Mouse (Mus musculus) stomach, embryonic 15.5 days (tissue): Measurements from ENCODE around the gene Cyp17a1. TPM values are rescaled to one million over a fixed set of nuclear protein-coding genes. Genes with fewer than 3 reads are reported as not detected.
A peak's percentile ranks its signal among the peaks of the same experiment; 100 is the strongest.

Source experiments
- ATAC-seq: fragments of 200-750 bp; cut with Nextera tagmentation; 2 replicates; pipeline ENCODE4 v1.8.0; 2017; ENCODE audit warnings: low read depth, moderate number of reproducible peaks, moderate TSS enrichment; ENCODE audit not compliant: insufficient read depth, low FRiP score
- H3K27ac ChIP-seq: fragments of 300-500 bp; sonication (generic); 2 replicates; pipeline ENCODE4 v1.5.1; 2015; ENCODE audit warnings: mild to moderate bottlenecking, inconsistent platforms
- H3K27me3 ChIP-seq: fragments of 300-500 bp; sonication (generic); replicated peaks from 2 replicates; pipeline ENCODE4 v1.6.1; 2015; ENCODE audit warnings: inconsistent platforms
- H3K36me3 ChIP-seq: fragments of 300-500 bp; sonication (generic); 2 replicates; pipeline ENCODE4 v1.6.1; 2015; ENCODE audit warnings: inconsistent platforms
- H3K4me1 ChIP-seq: fragments of 300-500 bp; sonication (generic); 2 replicates; pipeline ENCODE4 v1.6.1; 2015; ENCODE audit warnings: inconsistent platforms
- H3K4me2 ChIP-seq: fragments of 300-500 bp; sonication (generic); 2 replicates; pipeline ENCODE4 v1.6.1; 2015; ENCODE audit warnings: mild to moderate bottlenecking, inconsistent platforms
- H3K4me3 ChIP-seq: fragments of 300-500 bp; sonication (generic); replicated peaks from 2 replicates; pipeline ENCODE4 v1.5.1; 2015; ENCODE audit warnings: inconsistent platforms
- H3K9ac ChIP-seq: fragments of 300-500 bp; sonication (generic); 2 replicates; pipeline ENCODE4 v1.6.1; 2015; ENCODE audit warnings: inconsistent platforms
- H3K9me3 ChIP-seq: fragments of 300-500 bp; sonication (generic); 2 replicates; pipeline ENCODE4 v1.6.1; 2016; ENCODE audit warnings: inconsistent platforms
- WGBS: fragments of 180-500 bp; shearing (Covaris S2); methylation state at CpG from one replicate; pipeline ENCODE4 v1.1.7; 2015; 5-methylcytosine and 5-hydroxymethylcytosine counted together
- polyA plus RNA-seq: library from polyadenylated mRNA; unstranded; fragments of >200 nt; fragmentation: Nextera tagmentation; extraction: Ambion mirVana; gene quantifications from 2 replicates; pipeline ENCODE4 v1.2.1, GENCODE M21; 2015

The Cyp17a1 gene
- polyA plus RNA-seq, 1 experiment from 2014 or later, result not detected

GRCm38 (mm10) chr19:46639496-46639895 lies 33.5 kb downstream of the Cyp17a1 start:
- Histone ChIP-seq H3K9me3 (no peaks in the 10 kb centered on the region), H3K4me1 (peaks cover 51% of the 10 kb centered on the region), H3K4me3 (no peak overlapping the region), H3K9ac (no peak overlapping the region), H3K27ac (no peak overlapping the region), H3K36me3 (no peaks in the 10 kb centered on the region; the same call in 1 of the 2 replicates), H3K4me2 (no peak overlapping the region), H3K27me3 (no peaks in the 10 kb centered on the region)
- no peak for ATAC-seq
- 75% methylated on average over 14 of the region's 14 CpGs for WGBS

DNA sequence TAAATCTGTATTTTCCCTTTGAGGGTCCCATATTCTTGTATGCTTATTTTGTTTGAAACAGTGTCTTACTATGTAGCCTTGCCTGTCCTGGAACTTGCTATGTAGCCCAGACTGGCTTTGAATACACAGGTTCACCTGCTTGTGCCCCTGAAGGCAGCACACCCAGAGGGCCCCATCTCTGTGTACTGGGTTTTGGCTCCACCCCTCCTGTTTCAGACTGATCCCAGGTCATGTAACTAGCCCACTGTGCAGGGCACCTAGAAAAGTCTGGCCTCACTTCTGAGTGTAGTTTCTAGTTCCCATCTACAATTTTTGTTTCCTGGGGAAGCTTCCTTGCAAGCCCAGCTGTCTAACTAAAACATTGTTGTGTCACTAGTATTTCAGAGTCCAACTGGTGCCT lies 33.9 kb downstream of the Cyp17a1 start:
- no peaks in the 10 kb centered on the region; the same call in 1 of the 2 replicates for H3K36me3 ChIP-seq
- H3K9me3 ChIP-seq, result no peaks in the 10 kb centered on the region
- no peak overlapping the region for H3K9ac ChIP-seq
- no peak overlapping the region for H3K27ac ChIP-seq
- H3K4me1 ChIP-seq, result peaks cover 46% of the 10 kb centered on the region
- no peaks in the 10 kb centered on the region for H3K27me3 ChIP-seq
- no peak overlapping the region for H3K4me2 ChIP-seq
- no peak overlapping the region for H3K4me3 ChIP-seq
- ATAC-seq, result no peak

DNA sequence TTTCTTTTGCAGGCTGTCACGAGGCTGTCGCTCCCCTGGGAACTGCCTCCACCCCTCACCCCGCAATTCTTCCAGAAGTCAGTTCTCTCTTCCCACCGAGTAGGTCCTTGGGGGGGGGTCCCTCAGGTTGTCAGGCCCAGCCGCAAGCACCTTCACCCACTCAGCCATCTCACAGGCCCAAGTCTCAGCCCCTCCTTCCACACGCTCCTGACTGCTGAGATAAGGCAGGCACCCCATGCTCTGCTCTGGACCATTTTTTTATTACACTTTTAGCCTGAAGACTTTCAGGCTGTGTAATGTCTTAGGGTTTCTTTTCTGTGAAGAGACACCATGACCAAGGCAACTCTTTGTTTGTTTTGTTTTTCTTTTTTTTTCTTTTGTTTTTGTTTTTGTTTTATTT lies 35.4 kb downstream of the Cyp17a1 start:
- no peak overlapping the region for H3K9ac ChIP-seq
- H3K4me2 ChIP-seq, result no peak overlapping the region
- H3K36me3 ChIP-seq, result no peaks in the 10 kb centered on the region; the same call in 1 of the 2 replicates
- peaks cover 32% of the 10 kb centered on the region for H3K4me1 ChIP-seq
- no peak overlapping the region for H3K27ac ChIP-seq
- no peak for ATAC-seq
- 73% methylated on average over 6 of the region's 6 CpGs for WGBS
- H3K9me3 ChIP-seq, result no peaks in the 10 kb centered on the region
- H3K4me3 ChIP-seq, result no peak overlapping the region
- no peaks in the 10 kb centered on the region for H3K27me3 ChIP-seq

- H3K27ac ChIP-seq, result no peak overlapping the region
Observed at GRCm38 (mm10) chr19:46635766-46636165, 37.2 kb downstream of the Cyp17a1 start.

DNA sequence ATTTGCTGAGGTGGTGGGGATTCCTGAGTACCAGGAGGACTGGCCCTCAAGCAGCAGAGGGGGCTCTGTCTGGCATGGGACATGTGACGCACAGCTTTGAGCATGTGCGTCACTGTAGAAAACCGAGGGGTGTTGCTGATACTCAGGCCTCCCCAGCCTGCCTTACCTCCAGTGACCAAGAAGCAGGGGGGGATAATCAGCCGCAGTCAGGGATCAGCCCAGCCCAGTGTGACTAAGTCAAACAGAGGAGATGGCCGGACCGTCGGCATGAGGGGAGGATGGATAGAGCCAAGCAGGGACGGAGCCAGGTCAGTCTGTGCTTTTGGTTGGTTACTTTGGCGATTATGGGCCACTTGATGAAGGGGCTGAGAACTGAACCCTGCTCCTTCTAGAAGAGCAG lies 41.3 kb downstream of the Cyp17a1 start:
- ATAC-seq, result no peak
- WGBS, result 76% methylated on average over 9 of the region's 9 CpGs

More at GRCm38 (mm10) chr19:46635766-46636165, 37.2 kb downstream of the Cyp17a1 start:
- 0 out of 2 replicates have a peak, but pooled peaks have one; percentile 9 for ATAC-seq
- 46% methylated on average over 9 of the region's 9 CpGs for WGBS
- H3K4me2 ChIP-seq, result no peak overlapping the region
- no peaks in the 10 kb centered on the region; the same call in 1 of the 2 replicates for H3K36me3 ChIP-seq
- peaks cover 13% of the 10 kb centered on the region for H3K4me1 ChIP-seq
- no peaks in the 10 kb centered on the region for H3K9me3 ChIP-seq
- no peaks in the 10 kb centered on the region for H3K27me3 ChIP-seq
- H3K4me3 ChIP-seq, result no peak overlapping the region
- H3K9ac ChIP-seq, result no peak overlapping the region

GRCm38 (mm10) chr19:46629807-46630206 lies 43.2 kb downstream of the Cyp17a1 start:
- no peak for ATAC-seq
- Histone ChIP-seq H3K36me3 (no peaks in the 10 kb centered on the region), H3K4me2 (no peak overlapping the region), H3K9me3 (no peaks in the 10 kb centered on the region), H3K27ac (peak overlapping the region; percentile 23; the same call in 1 of the 2 replicates), H3K9ac (no peak overlapping the region), H3K4me1 (peaks cover 14% of the 10 kb centered on the region), H3K27me3 (no peaks in the 10 kb centered on the region), H3K4me3 (no peak overlapping the region)
- 76% methylated on average over 9 of the region's 9 CpGs for WGBS

More for the DNA sequence above, 41.3 kb downstream of the Cyp17a1 start:
- no peak overlapping the region for H3K4me2 ChIP-seq
- H3K4me1 ChIP-seq, result peaks cover 24% of the 10 kb centered on the region
- H3K27me3 ChIP-seq, result no peaks in the 10 kb centered on the region
- H3K9ac ChIP-seq, result no peak overlapping the region
- no peak overlapping the region for H3K4me3 ChIP-seq
- H3K36me3 ChIP-seq, result no peaks in the 10 kb centered on the region
- H3K9me3 ChIP-seq, result no peaks in the 10 kb centered on the region
- H3K27ac ChIP-seq, result no peak overlapping the region

GRCm38 (mm10) chr19:46628403-46628802 lies 44.6 kb downstream of the Cyp17a1 start:
- no peak for ATAC-seq
- Histone ChIP-seq H3K36me3 (no peaks in the 10 kb centered on the region), H3K9ac (no peak overlapping the region), H3K4me2 (no peak overlapping the region), H3K4me3 (no peak overlapping the region), H3K4me1 (peaks cover 29% of the 10 kb centered on the region), H3K27ac (no peak overlapping the region), H3K9me3 (no peaks in the 10 kb centered on the region), H3K27me3 (no peaks in the 10 kb centered on the region)
- WGBS, result 60% methylated on average over 10 of the region's 10 CpGs

DNA sequence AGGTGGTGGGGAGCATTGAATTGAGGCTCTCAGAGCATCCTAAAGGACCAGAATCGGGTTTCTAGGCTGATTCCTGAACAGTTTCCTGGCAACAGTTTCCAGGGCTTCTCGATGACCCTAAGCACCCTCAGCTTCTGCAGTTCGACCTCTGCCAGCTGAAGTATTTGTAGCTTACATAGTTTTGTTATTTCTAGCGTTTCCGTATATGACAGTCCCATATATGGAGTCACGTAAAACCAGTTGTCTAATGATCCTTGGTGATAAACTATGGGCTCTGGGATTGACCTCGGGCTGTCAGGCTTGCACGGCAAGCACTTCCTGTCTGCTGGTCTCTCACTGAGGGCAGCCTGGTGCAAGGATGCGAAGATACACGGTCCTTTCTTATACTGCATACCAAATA lies 47.5 kb downstream of the Cyp17a1 start:
- Histone ChIP-seq H3K27me3 (no peaks in the 10 kb centered on the region), H3K9me3 (no peaks in the 10 kb centered on the region), H3K4me3 (no peak overlapping the region), H3K4me2 (no peak overlapping the region), H3K4me1 (peaks cover 55% of the 10 kb centered on the region), H3K27ac (no peak overlapping the region), H3K9ac (no peak overlapping the region), H3K36me3 (no peaks in the 10 kb centered on the region)
- 58% methylated on average over 10 of the region's 10 CpGs for WGBS
- ATAC-seq, result no peak

DNA sequence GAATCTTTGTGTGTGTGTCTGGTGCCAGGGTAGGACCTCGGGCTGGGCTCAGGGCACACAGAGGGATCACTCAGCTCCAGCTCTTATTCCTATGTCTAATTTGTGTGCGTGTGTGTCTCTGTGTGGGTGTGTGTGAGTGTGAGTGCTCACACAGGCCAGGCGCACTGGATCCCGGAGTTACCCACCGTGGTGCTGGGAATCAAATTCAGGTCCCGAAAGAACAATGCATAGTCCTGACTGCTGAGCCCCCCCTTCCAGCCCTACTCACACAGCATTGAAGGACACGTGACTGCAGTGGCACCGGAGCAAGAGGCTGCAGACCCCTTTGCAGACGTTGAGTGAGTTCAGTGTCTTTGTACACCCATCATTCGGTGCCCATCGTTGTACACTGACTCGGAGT lies 48.0 kb downstream of the Cyp17a1 start:
- Histone ChIP-seq H3K27ac (no peak overlapping the region), H3K27me3 (no peaks in the 10 kb centered on the region), H3K9ac (no peak overlapping the region), H3K4me3 (no peak overlapping the region), H3K36me3 (no peaks in the 10 kb centered on the region), H3K9me3 (no peaks in the 10 kb centered on the region), H3K4me1 (peaks cover 52% of the 10 kb centered on the region), H3K4me2 (no peak overlapping the region; the same call in 1 of the 2 replicates)
- ATAC-seq, result no peak
- 95% methylated on average over 12 of the region's 12 CpGs for WGBS

DNA sequence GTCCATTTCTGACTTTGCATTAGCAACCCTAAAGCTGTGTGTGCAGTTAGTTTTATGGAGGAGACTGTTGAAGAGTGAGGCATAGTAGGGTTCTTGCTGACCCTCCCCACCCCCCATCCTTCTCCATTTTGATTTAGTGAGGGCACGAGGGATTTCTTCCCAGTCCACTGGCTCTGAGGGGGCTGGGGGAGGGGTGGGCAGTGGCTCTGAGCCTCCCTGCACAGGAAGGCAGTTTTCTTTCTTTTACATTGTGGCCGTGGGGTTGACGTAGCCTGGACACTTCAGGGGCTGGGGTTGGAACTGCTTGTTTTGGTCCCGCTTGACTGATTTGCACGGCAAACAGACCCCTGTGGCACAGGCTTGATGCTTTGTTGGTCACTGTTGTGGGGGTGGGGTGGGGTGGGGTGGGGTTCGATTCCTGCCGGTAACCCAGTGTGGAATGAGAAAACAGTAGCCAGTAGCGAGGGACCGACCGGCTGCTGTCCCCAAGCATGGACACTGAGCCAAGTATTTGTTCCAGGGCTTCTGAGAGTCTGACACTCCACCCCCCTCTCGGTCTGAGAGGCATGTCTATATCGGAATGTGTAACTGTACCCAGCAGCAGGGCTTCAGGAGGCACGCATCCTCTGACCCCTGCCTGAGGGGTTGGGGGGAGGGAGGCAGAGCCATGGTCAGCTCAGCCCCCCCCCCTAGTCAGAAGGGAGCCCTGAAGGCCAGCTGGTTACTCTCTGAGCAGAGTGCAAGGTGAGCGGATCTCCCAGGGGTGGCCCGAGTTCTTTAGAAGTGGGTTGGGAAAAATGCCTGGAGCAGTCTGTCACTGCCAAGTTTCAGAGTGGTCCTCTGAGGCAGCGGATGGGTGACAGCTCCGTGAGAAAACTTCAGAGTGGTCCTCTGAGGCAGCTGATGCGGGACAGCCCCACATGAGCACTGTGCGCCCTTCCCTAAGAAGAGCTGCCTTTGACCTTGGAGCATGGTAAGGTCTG lies 48.9 kb downstream of the Cyp17a1 start:
- no peaks in the 10 kb centered on the region for H3K27me3 ChIP-seq
- peak overlapping the region; percentile 84 for H3K27ac ChIP-seq
- WGBS, result 29% methylated on average over 19 of the region's 19 CpGs
- H3K9ac ChIP-seq, result no peak overlapping the region
- H3K4me2 ChIP-seq, result peak overlapping the region; percentile 62
- no peak for ATAC-seq
- H3K4me3 ChIP-seq, result peak overlapping the region; percentile 37
- H3K4me1 ChIP-seq, result peaks cover 56% of the 10 kb centered on the region
- H3K9me3 ChIP-seq, result no peaks in the 10 kb centered on the region
- H3K36me3 ChIP-seq, result no peaks in the 10 kb centered on the region

GRCm38 (mm10) chr19:46623194-46623667 lies 49.7 kb downstream of the Cyp17a1 start:
- 6% methylated on average over 16 of the region's 16 CpGs for WGBS
- H3K27me3 ChIP-seq, result no peaks in the 10 kb centered on the region
- peak; percentile 62 for ATAC-seq
- no peaks in the 10 kb centered on the region for H3K36me3 ChIP-seq
- H3K4me3 ChIP-seq, result peak overlapping the region; percentile 37
- H3K4me1 ChIP-seq, result peaks cover 60% of the 10 kb centered on the region
- peak overlapping the region; percentile 84 for H3K27ac ChIP-seq
- H3K9me3 ChIP-seq, result no peaks in the 10 kb centered on the region
- peak overlapping the region; percentile 62 for H3K4me2 ChIP-seq
- no peak overlapping the region for H3K9ac ChIP-seq

- Histone ChIP-seq H3K9ac (no peak overlapping the region), H3K27ac (peak overlapping the region; percentile 84), H3K27me3 (no peaks in the 10 kb centered on the region), H3K4me2 (peak overlapping the region; percentile 62), H3K4me3 (peak overlapping the region; percentile 37), H3K36me3 (no peaks in the 10 kb centered on the region), H3K9me3 (no peaks in the 10 kb centered on the region), H3K4me1 (peaks cover 57% of the 10 kb centered on the region)
- 24% methylated on average over 12 of the region's 12 CpGs for WGBS
- no peak for ATAC-seq
Observed at GRCm38 (mm10) chr19:46622659-46623193, 50.2 kb downstream of the Cyp17a1 start.
